Mouse (Mus musculus): ENCODE data around the gene 1700102P08Rik.
A peak's percentile ranks its signal among the peaks of the same experiment; 100 is the strongest.

1700102P08Rik gene

GRCm38 (mm10) chr9:108441236-108441919 is 48.8 kb downstream of the 1700102P08Rik start:
- no peak for DNase-seq (ENCODE audit: low read depth, low spot score)
- H3K27me3 ChIP-seq (ENCODE audit: control insufficient read depth, insufficient read depth, low read length, poor library complexity, severe bottlenecking), result no peaks in the 10 kb centered on the region
- no peaks in the 10 kb centered on the region for H3K36me3 ChIP-seq (ENCODE audit: control insufficient read depth, insufficient read depth, low read length, poor library complexity, severe bottlenecking)

DNA sequence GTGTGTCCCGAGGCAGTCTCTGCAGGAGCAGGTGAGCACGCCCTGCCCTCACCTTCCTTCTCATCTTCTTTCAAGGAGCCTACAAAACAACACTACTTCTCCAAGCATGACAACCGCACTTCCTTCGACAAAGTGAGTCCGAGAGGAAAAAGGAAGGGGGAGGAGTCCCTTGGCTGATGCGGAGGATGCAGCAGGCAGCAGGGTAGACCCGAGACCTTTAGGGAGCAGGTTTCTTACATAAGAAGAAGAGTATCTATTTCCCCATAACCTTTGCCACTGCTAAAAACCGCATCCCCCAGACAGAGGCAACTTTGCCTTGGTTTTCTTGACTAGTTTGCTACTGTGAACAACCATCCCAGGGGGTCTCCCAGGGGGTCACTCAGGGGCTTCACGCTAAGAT is 52.5 kb downstream of the 1700102P08Rik start:
- DNase-seq (ENCODE audit: low read depth, low spot score), result peak; percentile 48
- Histone ChIP-seq H3K27me3 (ENCODE audit: control insufficient read depth, insufficient read depth, low read length, poor library complexity, severe bottlenecking) (no peaks in the 10 kb centered on the region), H3K36me3 (ENCODE audit: control insufficient read depth, insufficient read depth, low read length, poor library complexity, severe bottlenecking) (no peaks in the 10 kb centered on the region)

- no peak for DNase-seq (ENCODE audit: low read depth, low spot score)
- no peaks in the 10 kb centered on the region for H3K27me3 ChIP-seq (ENCODE audit: control insufficient read depth, insufficient read depth, low read length, poor library complexity, severe bottlenecking)
- H3K36me3 ChIP-seq (ENCODE audit: control insufficient read depth, insufficient read depth, low read length, poor library complexity, severe bottlenecking), result no peaks in the 10 kb centered on the region
Observed at GRCm38 (mm10) chr9:108449860-108450259, 57.3 kb downstream of the 1700102P08Rik start.

DNA sequence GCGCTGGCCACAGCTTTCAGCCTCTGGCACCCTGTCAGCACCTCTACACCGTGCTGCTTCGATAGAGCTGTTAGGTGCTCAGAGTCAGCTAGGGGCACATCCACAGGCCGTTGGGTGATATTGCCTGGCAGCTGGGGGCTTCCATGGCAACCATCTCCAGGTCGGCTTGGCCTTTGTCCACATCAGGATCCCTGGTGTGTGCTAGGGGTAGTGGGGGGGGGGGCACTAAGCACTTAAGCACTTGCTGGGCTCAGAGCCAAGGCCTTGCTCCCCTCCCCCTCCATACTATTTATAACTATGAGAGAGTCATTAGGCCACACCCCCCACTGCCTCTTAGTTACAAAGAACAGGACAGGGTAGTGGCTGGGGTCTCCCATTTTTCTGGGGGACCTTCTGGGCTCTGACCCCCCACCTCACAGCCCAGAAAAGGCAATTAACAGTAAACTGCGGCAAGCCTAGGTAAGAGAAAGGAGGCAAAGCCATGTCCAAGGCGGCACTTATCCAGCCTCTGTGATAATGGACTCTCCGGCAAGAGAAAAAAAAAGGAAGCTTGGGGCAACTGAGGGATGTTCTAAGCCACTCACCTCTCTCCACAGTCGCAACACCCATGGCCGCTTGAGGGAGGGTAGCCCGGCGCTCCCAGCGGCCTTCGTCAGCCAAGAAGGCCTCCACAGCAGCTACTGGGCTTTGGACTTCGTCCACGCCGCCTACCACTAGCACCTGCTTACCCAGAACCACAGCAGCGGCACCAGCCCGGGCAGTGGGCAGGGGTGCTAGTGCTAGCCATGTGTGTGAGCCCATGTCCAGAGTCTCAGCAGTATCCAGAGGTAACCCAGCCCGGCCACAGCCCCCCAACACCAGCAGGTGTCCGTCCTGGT is 57.9 kb downstream of the 1700102P08Rik start:
- DNase-seq (ENCODE audit: low read depth, low spot score), result no peak
- no peaks in the 10 kb centered on the region for H3K27me3 ChIP-seq (ENCODE audit: control insufficient read depth, insufficient read depth, low read length, poor library complexity, severe bottlenecking)
- no peaks in the 10 kb centered on the region for H3K36me3 ChIP-seq (ENCODE audit: control insufficient read depth, insufficient read depth, low read length, poor library complexity, severe bottlenecking)

GRCm38 (mm10) chr9:108451170-108451493 is 58.5 kb downstream of the 1700102P08Rik start:
- no peaks in the 10 kb centered on the region for H3K27me3 ChIP-seq (ENCODE audit: control insufficient read depth, insufficient read depth, low read length, poor library complexity, severe bottlenecking)
- no peaks in the 10 kb centered on the region for H3K36me3 ChIP-seq (ENCODE audit: control insufficient read depth, insufficient read depth, low read length, poor library complexity, severe bottlenecking)
- no peak for DNase-seq (ENCODE audit: low read depth, low spot score)

DNA sequence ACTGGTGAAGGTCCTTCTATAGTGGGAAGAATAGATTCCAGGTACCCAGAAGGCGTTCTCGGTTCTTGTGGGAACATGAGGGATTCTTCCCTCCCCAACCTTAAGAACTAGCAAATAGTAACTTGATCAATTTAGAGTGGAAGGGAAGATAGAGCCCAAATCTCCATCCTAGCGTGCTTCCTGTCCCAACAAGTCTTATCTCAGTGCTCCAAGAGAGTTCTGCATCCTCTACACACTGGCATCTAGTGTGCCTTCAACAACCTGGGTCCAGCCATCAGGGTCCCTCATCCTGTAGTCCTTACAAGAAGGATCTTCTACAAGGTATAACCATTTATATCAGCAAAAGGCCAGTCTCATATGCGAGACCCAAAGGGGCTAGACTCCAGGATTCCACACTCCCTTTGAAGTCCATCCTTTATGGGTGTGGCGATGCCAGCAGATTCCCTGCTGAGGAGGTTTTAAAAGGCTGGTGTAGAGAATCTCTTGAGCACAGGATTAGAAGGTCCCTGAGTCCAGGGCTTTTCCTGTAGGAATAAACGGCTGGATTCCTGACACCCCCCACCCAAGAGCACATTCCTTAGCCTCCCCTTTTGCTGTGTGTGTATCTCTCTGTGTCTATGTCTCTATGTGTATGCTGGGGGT is 59.0 kb downstream of the 1700102P08Rik start:
- H3K27me3 ChIP-seq (ENCODE audit: control insufficient read depth, insufficient read depth, low read length, poor library complexity, severe bottlenecking), result no peaks in the 10 kb centered on the region
- H3K36me3 ChIP-seq (ENCODE audit: control insufficient read depth, insufficient read depth, low read length, poor library complexity, severe bottlenecking), result no peaks in the 10 kb centered on the region
- no peak for DNase-seq (ENCODE audit: low read depth, low spot score)

DNA sequence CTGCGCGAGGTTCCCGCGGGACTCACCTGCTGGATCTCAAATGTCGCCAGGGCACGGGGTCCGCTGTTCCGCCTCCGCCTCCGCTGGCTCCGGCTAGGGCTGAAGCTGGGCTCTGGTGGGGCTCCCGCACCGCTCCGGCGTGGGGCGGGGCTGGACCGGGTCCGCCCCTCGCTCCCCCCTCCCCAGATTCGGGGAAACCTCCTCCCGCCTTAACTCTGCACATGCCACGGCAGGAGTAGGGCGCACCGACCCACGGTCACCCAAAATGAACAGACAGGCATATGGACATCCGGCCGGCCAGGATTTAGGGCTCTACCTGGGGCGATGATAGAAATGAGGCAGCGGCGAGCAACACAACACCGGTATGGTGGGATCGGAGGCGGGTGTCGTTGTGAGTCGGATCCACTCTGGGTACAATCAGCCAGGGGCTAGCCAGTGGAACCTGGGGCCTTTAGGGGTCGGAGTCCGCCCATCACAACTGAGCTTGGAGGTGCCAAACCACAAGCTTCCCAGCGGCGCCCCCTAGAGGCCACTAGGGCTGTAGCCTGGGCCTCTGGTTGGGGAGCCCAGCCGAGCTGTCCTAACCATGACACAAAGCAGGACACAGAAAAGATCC is 59.8 kb downstream of the 1700102P08Rik start:
- peak; percentile 88 for DNase-seq (ENCODE audit: low read depth, low spot score)
- H3K36me3 ChIP-seq (ENCODE audit: control insufficient read depth, insufficient read depth, low read length, poor library complexity, severe bottlenecking), result no peaks in the 10 kb centered on the region
- no peaks in the 10 kb centered on the region for H3K27me3 ChIP-seq (ENCODE audit: control insufficient read depth, insufficient read depth, low read length, poor library complexity, severe bottlenecking)

DNA sequence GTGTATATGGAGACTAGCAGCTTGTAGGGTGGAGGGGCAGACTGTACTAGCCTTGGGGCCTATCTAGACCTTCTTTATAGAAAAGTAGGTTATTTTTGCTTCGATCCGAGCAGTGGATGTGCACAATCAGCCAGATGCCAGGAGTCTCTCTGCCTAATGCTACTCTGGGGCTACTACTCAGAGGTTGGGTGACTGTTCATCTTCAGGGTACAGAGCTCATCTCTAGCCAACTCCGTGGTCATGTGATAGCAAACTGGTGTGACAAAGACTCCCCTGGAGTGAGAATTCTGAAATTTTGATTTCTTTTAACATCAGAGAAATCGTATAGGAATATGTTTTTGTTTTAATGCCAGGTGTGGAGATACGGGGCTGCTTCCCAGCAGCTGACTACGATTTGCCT is 60.3 kb downstream of the 1700102P08Rik start:
- Histone ChIP-seq H3K27me3 (ENCODE audit: control insufficient read depth, insufficient read depth, low read length, poor library complexity, severe bottlenecking) (no peaks in the 10 kb centered on the region), H3K36me3 (ENCODE audit: control insufficient read depth, insufficient read depth, low read length, poor library complexity, severe bottlenecking) (no peaks in the 10 kb centered on the region)
- DNase-seq (ENCODE audit: low read depth, low spot score), result no peak

DNA sequence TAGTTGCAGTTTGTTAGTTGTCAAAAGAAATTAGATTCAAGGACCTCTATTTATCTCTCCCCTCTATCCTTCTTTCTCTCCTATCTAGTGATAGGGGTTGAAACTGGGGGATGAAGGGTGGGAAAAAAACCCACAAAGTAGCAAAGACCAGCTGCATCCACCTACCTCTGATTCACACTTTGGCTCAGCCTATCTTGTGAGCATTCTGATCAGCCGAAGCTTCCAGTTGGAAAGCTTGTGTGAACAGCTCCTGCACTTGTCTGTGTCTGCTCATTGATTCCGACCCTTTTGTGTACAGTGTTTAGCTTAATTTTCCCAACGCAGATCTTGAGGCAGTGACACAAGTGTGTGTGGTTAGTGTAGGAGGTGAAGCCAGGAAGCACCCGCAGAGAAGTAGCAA is 60.9 kb downstream of the 1700102P08Rik start:
- H3K36me3 ChIP-seq (ENCODE audit: control insufficient read depth, insufficient read depth, low read length, poor library complexity, severe bottlenecking), result no peaks in the 10 kb centered on the region
- no peak for DNase-seq (ENCODE audit: low read depth, low spot score)
- H3K27me3 ChIP-seq (ENCODE audit: control insufficient read depth, insufficient read depth, low read length, poor library complexity, severe bottlenecking), result no peaks in the 10 kb centered on the region

DNA sequence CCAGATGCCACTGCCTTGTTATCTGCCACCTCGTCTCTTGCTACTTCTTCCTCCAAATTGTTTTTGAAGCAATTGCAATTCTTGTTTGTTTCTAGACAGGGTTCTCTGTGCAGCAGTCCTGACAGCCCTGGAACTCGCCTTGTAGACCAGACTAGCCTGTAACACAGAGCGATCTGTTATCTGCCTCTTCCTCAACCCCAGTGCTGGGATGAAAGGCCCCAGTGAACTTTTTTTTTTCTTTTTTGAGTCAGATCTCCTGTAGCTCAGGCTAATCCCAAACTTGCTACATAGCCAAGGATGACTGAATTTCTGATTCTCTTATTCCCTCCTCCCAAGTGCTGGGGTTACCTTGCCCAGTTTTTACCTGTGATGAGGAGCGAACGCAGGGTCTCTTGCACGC is 61.8 kb downstream of the 1700102P08Rik start:
- H3K27me3 ChIP-seq (ENCODE audit: control insufficient read depth, insufficient read depth, low read length, poor library complexity, severe bottlenecking), result no peaks in the 10 kb centered on the region
- H3K36me3 ChIP-seq (ENCODE audit: control insufficient read depth, insufficient read depth, low read length, poor library complexity, severe bottlenecking), result no peaks in the 10 kb centered on the region
- no peak for DNase-seq (ENCODE audit: low read depth, low spot score)

DNA sequence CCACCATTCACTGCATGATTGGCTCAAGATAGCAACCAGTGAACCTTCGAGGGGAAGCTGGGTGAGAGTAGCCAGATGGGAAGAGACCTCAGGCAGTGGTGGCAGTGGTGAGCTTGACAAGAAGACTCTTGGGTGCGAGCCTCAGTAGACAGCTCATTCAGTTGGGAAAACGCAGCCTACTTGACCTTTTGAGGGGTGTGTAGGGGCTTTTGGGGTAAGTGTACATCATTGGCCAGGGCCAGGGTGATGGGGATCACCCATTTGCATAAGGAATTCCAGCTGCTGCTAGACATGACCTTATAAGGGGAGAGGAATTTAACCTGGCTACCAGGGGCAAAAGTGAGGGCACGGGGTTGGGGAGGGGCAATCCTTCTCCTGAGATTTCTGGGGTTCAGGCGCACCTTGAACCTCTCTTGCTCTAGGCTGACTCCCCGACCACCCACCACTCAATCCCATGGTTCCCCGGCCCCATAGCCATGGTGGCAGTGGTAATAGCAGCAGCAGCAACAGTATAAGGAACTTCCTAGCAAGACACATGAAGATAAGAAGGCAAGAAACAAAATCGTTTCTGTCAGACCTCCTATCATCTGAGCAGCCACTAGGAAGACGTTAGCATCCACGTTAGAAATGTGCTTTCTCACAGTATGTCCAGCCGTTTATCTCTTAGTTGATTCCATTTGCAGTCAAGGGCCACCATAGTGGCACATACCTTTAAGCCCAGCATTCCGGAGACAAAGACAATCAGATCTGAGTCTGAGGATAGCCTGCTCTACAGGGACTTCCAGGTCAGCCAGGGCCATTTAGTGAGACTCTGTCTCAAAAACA is 63.4 kb downstream of the 1700102P08Rik start:
- H3K36me3 ChIP-seq (ENCODE audit: control insufficient read depth, insufficient read depth, low read length, poor library complexity, severe bottlenecking), result no peaks in the 10 kb centered on the region
- DNase-seq (ENCODE audit: low read depth, low spot score), result no peak
- no peaks in the 10 kb centered on the region for H3K27me3 ChIP-seq (ENCODE audit: control insufficient read depth, insufficient read depth, low read length, poor library complexity, severe bottlenecking)

- Histone ChIP-seq H3K36me3 (ENCODE audit: control insufficient read depth, insufficient read depth, low read length, poor library complexity, severe bottlenecking) (no peaks in the 10 kb centered on the region), H3K27me3 (ENCODE audit: control insufficient read depth, insufficient read depth, low read length, poor library complexity, severe bottlenecking) (no peaks in the 10 kb centered on the region)
- no peak for DNase-seq (ENCODE audit: low read depth, low spot score)
Observed at GRCm38 (mm10) chr9:108456953-108457352, 64.3 kb downstream of the 1700102P08Rik start.

DNA sequence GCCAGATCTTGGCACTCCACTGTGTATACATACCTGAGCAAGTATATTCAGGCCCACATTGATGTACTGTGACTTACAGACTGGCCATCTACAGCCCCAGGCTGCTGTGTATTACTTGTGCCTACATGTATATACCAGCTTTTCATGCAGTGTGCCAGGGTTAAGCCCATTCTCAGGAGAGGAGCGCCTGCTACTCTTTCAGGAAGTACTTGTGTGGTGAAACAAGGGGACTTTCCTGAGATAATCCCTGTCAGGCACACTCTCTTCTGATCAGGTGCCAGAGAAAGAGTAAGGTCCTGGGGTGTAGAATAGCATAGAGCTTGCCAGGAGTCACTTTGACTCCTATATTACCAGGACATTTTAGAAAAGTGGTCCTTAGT is 67.3 kb downstream of the 1700102P08Rik start:
- no peaks in the 10 kb centered on the region for H3K27me3 ChIP-seq (ENCODE audit: control insufficient read depth, insufficient read depth, low read length, poor library complexity, severe bottlenecking)
- no peak for DNase-seq (ENCODE audit: low read depth, low spot score)
- peaks cover 3% of the 10 kb centered on the region for H3K36me3 ChIP-seq (ENCODE audit: control insufficient read depth, insufficient read depth, low read length, poor library complexity, severe bottlenecking)

Data from splenic B cell, adult 2 months (primary cell).